Mouse (Mus musculus) lung, embryonic 14.5 days (tissue): ENCODE data around the gene Synrg. TPM values are rescaled to one million over a fixed set of nuclear protein-coding genes. Genes with fewer than 3 reads are reported as not detected.

Experiments used
- ATAC-seq: fragments of 200-750 bp; cut with Nextera tagmentation; 2 replicates; pipeline ENCODE4 v1.8.0; 2017; ENCODE audit warnings: mild to moderate bottlenecking, moderate TSS enrichment, moderate library complexity; ENCODE audit not compliant: insufficient read depth
- DNase-seq: peaks from one replicate; pipeline ENCODE4 v3.0.0-alpha.2; 2015
- H3K27ac ChIP-seq: fragments of 300-500 bp; sonication (generic); 2 replicates; pipeline ENCODE4 v1.5.1; 2014; ENCODE audit warnings: low read depth, mild to moderate bottlenecking, moderate library complexity
- H3K27me3 ChIP-seq: fragments of 300-500 bp; sonication (generic); 2 replicates; pipeline ENCODE4 v1.6.1; 2014; ENCODE audit warnings: low read length, control low read depth; ENCODE audit not compliant: insufficient read depth
- H3K36me3 ChIP-seq: fragments of 300-500 bp; sonication (generic); 2 replicates; pipeline ENCODE4 v1.6.1; 2014; ENCODE audit warnings: control low read depth; ENCODE audit not compliant: insufficient read depth
- H3K4me1 ChIP-seq: fragments of 300-500 bp; sonication (generic); 2 replicates; pipeline ENCODE4 v1.6.1; 2014; ENCODE audit warnings: antibody characterized with exemption, control low read depth; ENCODE audit not compliant: insufficient read depth
- H3K4me2 ChIP-seq: fragments of 300-500 bp; sonication (generic); 2 replicates; pipeline ENCODE4 v1.6.1; 2014; ENCODE audit warnings: mild to moderate bottlenecking
- H3K4me3 ChIP-seq: fragments of 300-500 bp; sonication (generic); 2 replicates; pipeline ENCODE4 v1.5.1; 2014; ENCODE audit warnings: low read depth, low read length
- H3K9ac ChIP-seq: fragments of 300-500 bp; sonication (generic); 2 replicates; pipeline ENCODE4 v1.6.1; 2014
- H3K9me3 ChIP-seq: fragments of 300-500 bp; sonication (generic); 2 replicates; pipeline ENCODE4 v1.6.1; 2016; ENCODE audit warnings: low read depth, low read length, control low read depth
- CTCF ChIP-seq: IDR thresholded peaks from 2 replicates; pipeline ENCODE4 v1.5.1; 2016; ENCODE audit warnings: antibody characterized with exemption, low read depth
- WGBS: fragments of 180-500 bp; shearing (Covaris S2); extraction: QIAGEN DNeasy Blood & Tissue Kit; methylation state at CpG from one replicate; pipeline ENCODE4 v1.1.7; 2014; 5-methylcytosine and 5-hydroxymethylcytosine counted together
- polyA plus RNA-seq: library from polyadenylated mRNA; unstranded; fragments of >200 nt; fragmentation: Nextera tagmentation; extraction: Ambion mirVana; gene quantifications from 2 replicates; pipeline ENCODE4 v1.2.1, GENCODE M21; 2014

Synrg gene
- polyA plus RNA-seq, 1 experiment from 2014 or later = 9.3 TPM

- no peak for TF ChIP-seq CTCF
- peak overlapping the region; percentile 71 for H3K9ac ChIP-seq
- peak overlapping the region; percentile 67 for H3K4me3 ChIP-seq
- 0 out of 2 replicates have a peak, but pooled peaks cover 7% of the 10 kb centered on the region for H3K4me1 ChIP-seq
- peak overlapping the region; percentile 88 for H3K4me2 ChIP-seq
- WGBS = 2% methylated on average over 21 of the region's 21 CpGs
- DNase-seq (peak; percentile 40), ATAC-seq (peak; percentile 53)
- H3K27ac ChIP-seq = peak overlapping the region; percentile 48; the same call in 1 of the 2 replicates
- no peaks in the 10 kb centered on the region for H3K36me3 ChIP-seq
- H3K27me3 ChIP-seq = peaks cover 27% of the 10 kb centered on the region
- no peaks in the 10 kb centered on the region for H3K9me3 ChIP-seq
Observed at GRCm38 (mm10) chr11:84067720-84068190, 103.5 kb downstream of the Synrg start.

GRCm38 (mm10) chr11:84068191-84069033, 104.2 kb downstream of the Synrg start:
- peak overlapping the region; percentile 48; the same call in 1 of the 2 replicates for H3K27ac ChIP-seq
- H3K4me2 ChIP-seq = peak overlapping the region; percentile 88
- WGBS = 2% methylated on average over 63 of the region's 63 CpGs
- peak overlapping the region; percentile 67 for H3K4me3 ChIP-seq
- H3K36me3 ChIP-seq = no peaks in the 10 kb centered on the region
- H3K4me1 ChIP-seq = 0 out of 2 replicates have a peak, but pooled peaks cover 9% of the 10 kb centered on the region
- H3K9ac ChIP-seq = peak overlapping the region; percentile 71
- peak; percentile 80 for DNase-seq
- peak; percentile 75 for ATAC-seq
- H3K27me3 ChIP-seq = peaks cover 27% of the 10 kb centered on the region
- H3K9me3 ChIP-seq = no peaks in the 10 kb centered on the region
- no peak for TF ChIP-seq CTCF

- Histone ChIP-seq H3K4me3 (peak within 1 kb of the TSS; percentile 67), H3K36me3 (no peaks in the 10 kb centered on the region), H3K9ac (peak within 1 kb of the TSS; percentile 71), H3K27me3 (peaks cover 27% of the 10 kb centered on the region), H3K9me3 (no peaks in the 10 kb centered on the region), H3K4me1 (0 out of 2 replicates have a peak, but pooled peaks cover 14% of the 10 kb centered on the region), H3K4me2 (peak within 1 kb of the TSS; percentile 88), H3K27ac (peak within 1 kb of the TSS; percentile 48; the same call in 1 of the 2 replicates)
- WGBS = 10% methylated on average over 11 of the region's 11 CpGs
- no peak for TF ChIP-seq CTCF
- ATAC-seq (no peak), DNase-seq (peak; percentile 26)
Observed at GRCm38 (mm10) chr11:84069034-84069370, 104.8 kb downstream of the Synrg start, which contains the start of gene Dusp14. TSS of gene Dusp14 (minus strand) at chr11:84069261.

- Histone ChIP-seq H3K9ac (no peak overlapping the region), H3K9me3 (no peaks in the 10 kb centered on the region), H3K4me2 (no peak overlapping the region), H3K27ac (0 out of 2 replicates have a peak overlapping the region, but pooled peaks have one; percentile 50), H3K4me3 (no peak overlapping the region), H3K4me1 (peaks cover 15% of the 10 kb centered on the region; the same call in 1 of the 2 replicates), H3K27me3 (peaks cover 17% of the 10 kb centered on the region; the same call in 1 of the 2 replicates), H3K36me3 (0 out of 2 replicates have a peak, but pooled peaks cover under 1% of the 10 kb centered on the region)
- DNase-seq (peak; percentile 60), ATAC-seq (no peak)
- WGBS = 38% methylated on average over 9 of the region's 9 CpGs
- no peak for TF ChIP-seq CTCF
Observed at GRCm38 (mm10) chr11:84072904-84073651, 108.8 kb downstream of the Synrg start.

GRCm38 (mm10) chr11:84073816-84074764, 109.9 kb downstream of the Synrg start:
- no peak for ATAC-seq

GRCm38 (mm10) chr11:84077008-84077407, 112.8 kb downstream of the Synrg start:
- Histone ChIP-seq H3K4me3 (no peak overlapping the region), H3K27me3 (no peaks in the 10 kb centered on the region), H3K4me1 (peaks cover 15% of the 10 kb centered on the region; the same call in 1 of the 2 replicates), H3K4me2 (no peak overlapping the region), H3K27ac (no peak overlapping the region; the same call in 1 of the 2 replicates), H3K9me3 (no peaks in the 10 kb centered on the region), H3K36me3 (peaks cover 24% of the 10 kb centered on the region), H3K9ac (no peak overlapping the region)
- ATAC-seq (peak; percentile 41; the same call in 1 of the 2 replicates), DNase-seq (peak; percentile 60)
- WGBS = 37% methylated on average over 2 of the region's 2 CpGs
- TF ChIP-seq CTCF = no peak

More at GRCm38 (mm10) chr11:84073816-84074764, 109.9 kb downstream of the Synrg start:
- TF ChIP-seq CTCF = no peak
- H3K4me3 ChIP-seq = no peak overlapping the region
- H3K9ac ChIP-seq = no peak overlapping the region
- no peaks in the 10 kb centered on the region for H3K9me3 ChIP-seq
- H3K27ac ChIP-seq = no peak overlapping the region; the same call in 1 of the 2 replicates
- peaks cover 10% of the 10 kb centered on the region; the same call in 1 of the 2 replicates for H3K36me3 ChIP-seq
- H3K4me1 ChIP-seq = peaks cover 15% of the 10 kb centered on the region; the same call in 1 of the 2 replicates
- H3K27me3 ChIP-seq = peaks cover 11% of the 10 kb centered on the region; the same call in 1 of the 2 replicates
- peak; percentile 69 for DNase-seq
- WGBS = 49% methylated on average over 7 of the region's 7 CpGs
- H3K4me2 ChIP-seq = no peak overlapping the region
